In genomic region chr13:111943392-111944088, GRCm38 (mm10) we compare ENCODE assay signal across 12 mouse cellular contexts.
DNase-seq lines count a peak whose midpoint lies in the region; ATAC-seq and TF ChIP-seq lines count a peak whose summit lies in the region.
"Had no signal": no experiment of that assay in that cellular context is flagged by ENCODE, and none has a peak within 500 bp of the region (broad histone marks: within the 10 kb centered on the region; RNA-seq: fewer than 3 reads in every experiment).

No protein-coding gene starts in this region.

- H3K4me1 ChIP-seq in heart, embryonic 10.5 days: peaks cover 15% of the 10 kb centered on the region
- H3K4me1 ChIP-seq in embryonic facial prominence, embryonic 13.5 days: peaks cover 17% of the 10 kb centered on the region
- no peaks in the 10 kb centered on the region; the same call in 1 of the 2 replicates for H3K4me1 ChIP-seq in midbrain, postnatal 0 days (ENCODE audit: insufficient read depth, low read length)

- intact Hi-C loops in heart, postnatal 36 days (cut with DNase I): loop anchor here (5.0 kb wide), 1 partner anchor 76 kb away; no protein-coding TSS in a partner anchor

- 58% methylated on average over 15 of the region's 15 CpGs for WGBS in heart, embryonic 10.5 days
- 50% methylated on average over 15 of the region's 15 CpGs for WGBS in embryonic facial prominence, embryonic 13.5 days
- WGBS in midbrain, postnatal 0 days: 46% methylated on average over 15 of the region's 15 CpGs

- no peak overlapping the region for H3K4me2 ChIP-seq in embryonic facial prominence, embryonic 13.5 days
- no peak overlapping the region for H3K4me2 ChIP-seq in midbrain, postnatal 0 days (ENCODE audit: low read depth, low read length, poor library complexity, severe bottlenecking)

- H3K36me3 ChIP-seq in heart, embryonic 10.5 days: no peaks in the 10 kb centered on the region
- no peaks in the 10 kb centered on the region for H3K36me3 ChIP-seq in embryonic facial prominence, embryonic 13.5 days
- no peaks in the 10 kb centered on the region for H3K36me3 ChIP-seq in midbrain, postnatal 0 days (ENCODE audit: insufficient read depth, low read length)

- no peak overlapping the region for H3K9ac ChIP-seq in embryonic facial prominence, embryonic 13.5 days
- no peak overlapping the region for H3K9ac ChIP-seq in midbrain, postnatal 0 days (replicated peaks; ENCODE audit: low read length, poor library complexity, severe bottlenecking)

- no peaks in the 10 kb centered on the region for H3K9me3 ChIP-seq in heart, embryonic 10.5 days
- H3K9me3 ChIP-seq in embryonic facial prominence, embryonic 13.5 days: no peaks in the 10 kb centered on the region
- no peaks in the 10 kb centered on the region for H3K9me3 ChIP-seq in midbrain, postnatal 0 days (ENCODE audit: low read length)

- DNase-seq in heart, embryonic 10.5 days (ENCODE audit: low spot score): no peak
- no peak for DNase-seq in heart, postnatal 36 days
- peak; percentile 41 to 43 for DNase-seq in right cerebral cortex, postnatal 10 days (ENCODE audit: low spot score in 2 of 2)
- DNase-seq in right cerebral cortex, postnatal 36 days (ENCODE audit: low spot score in 2 of 2): no peak
- peak; percentile 48 for DNase-seq in midbrain, postnatal 0 days (ENCODE audit: low spot score)
- no peak for DNase-seq in kidney, postnatal 4 days
- DNase-seq in thymus, adult 18-20 months: no peak
- DNase-seq: cerebellum, adult 8-10 months; kidney, postnatal 36 days; thymus, postnatal 14 days had no signal

- H3K27me3 ChIP-seq in heart, embryonic 10.5 days (ENCODE audit: insufficient read depth, poor library complexity, severe bottlenecking): no peaks in the 10 kb centered on the region
- H3K27me3 ChIP-seq in embryonic facial prominence, embryonic 13.5 days: no peaks in the 10 kb centered on the region
- no peaks in the 10 kb centered on the region for H3K27me3 ChIP-seq in midbrain, postnatal 0 days (ENCODE audit: insufficient read depth, low read length)

- ATAC-seq in embryonic facial prominence, embryonic 13.5 days (ENCODE audit: insufficient number of reproducible peaks, insufficient read depth, low FRiP score, low TSS enrichment, low read depth): no peak
- no peak for ATAC-seq in midbrain, postnatal 0 days (ENCODE audit: low FRiP score)
- ATAC-seq: activated CD4-positive, CD25-positive, alpha-beta regulatory T cell, adult 4 months had no signal

- no peak for TF ChIP-seq CTCF in midbrain, postnatal 0 days (IDR thresholded peaks at IDR 0.05)

- no peak overlapping the region for H3K4me3 ChIP-seq in heart, embryonic 10.5 days
- no peak overlapping the region for H3K4me3 ChIP-seq in embryonic facial prominence, embryonic 13.5 days
- H3K4me3 ChIP-seq in midbrain, postnatal 0 days (ENCODE audit: low read depth, low read length): no peak overlapping the region

- H3K27ac ChIP-seq in heart, embryonic 10.5 days: peak overlapping the region; percentile 56; the same call in 1 of the 2 replicates
- H3K27ac ChIP-seq in embryonic facial prominence, embryonic 13.5 days: peak overlapping the region; percentile 33; the same call in 1 of the 2 replicates
- no peak overlapping the region for H3K27ac ChIP-seq in midbrain, postnatal 0 days (ENCODE audit: low read depth, low read length)

Comparison
In these comparisons a context has a peak if more than half of its experiments do, and no peak if none do; other contexts are left out.
1. DNase-seq: peak in right cerebral cortex, postnatal 10 days (2 of 2) and midbrain, postnatal 0 days (single experiment); none in heart, embryonic 10.5 days (single experiment), heart, postnatal 36 days (0 of 2), right cerebral cortex, postnatal 36 days (0 of 2), kidney, postnatal 4 days (0 of 2) and thymus, adult 18-20 months (0 of 2).